Mouse (Mus musculus): ENCODE measurements around the gene Grk5.

DNA sequence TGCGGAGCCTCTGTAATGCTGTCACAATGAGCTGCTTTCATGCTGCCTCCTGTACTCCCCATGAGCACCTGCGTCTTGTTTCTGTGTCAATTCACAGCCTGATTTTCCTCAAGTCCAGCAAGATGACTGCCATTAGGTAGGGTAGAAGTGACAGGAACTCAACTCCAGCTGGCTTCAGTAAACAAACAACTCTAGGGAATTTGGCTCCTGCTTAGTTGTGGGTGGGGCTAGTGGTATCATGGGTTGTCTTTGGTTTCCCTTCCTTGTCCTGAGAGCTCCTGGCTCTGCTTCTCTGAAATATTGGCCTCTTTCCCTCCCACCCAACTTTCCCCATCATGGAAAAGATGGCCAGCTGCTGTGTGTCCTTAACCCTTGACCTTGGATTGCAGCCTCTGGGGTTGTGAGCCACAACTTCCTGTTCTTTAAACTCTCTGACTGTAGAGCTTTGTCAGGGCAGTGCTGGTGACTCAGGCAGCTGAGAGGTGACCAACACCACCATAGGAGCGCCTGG is 56.3 kb downstream of the Grk5 start:
- TF ChIP-seq CTCF (conservative IDR thresholded peaks at IDR 0.05; ENCODE audit: low read length) (no peak), POU5F1 (IDR thresholded peaks at IDR 0.05; ENCODE audit: borderline replicate concordance, low read length) (no peak)
